Mouse (Mus musculus) olfactory bulb, adult 2 months (tissue): ENCODE measurements around the gene Cops9. TPM values are rescaled to one million over a fixed set of nuclear protein-coding genes. Genes with fewer than 3 reads are reported as not detected.

Experiments used
- H3K27ac ChIP-seq: fragments of 200-500 bp; 2 replicates; pipeline ENCODE4 v1.5.1; 2012; ENCODE audit warnings: low read depth, low read length; ENCODE audit not compliant: insufficient read depth
- H3K4me1 ChIP-seq: fragments of 200-500 bp; 2 replicates; pipeline ENCODE4 v1.6.1; 2012; ENCODE audit warnings: low read length; ENCODE audit not compliant: control insufficient read depth, insufficient read depth
- H3K4me3 ChIP-seq: fragments of 200-500 bp; 2 replicates; pipeline ENCODE4 v1.5.1; 2012; ENCODE audit warnings: mild to moderate bottlenecking, low read depth, low read length, moderate library complexity; ENCODE audit not compliant: insufficient read depth
- CTCF ChIP-seq: fragments of 200-500 bp; IDR thresholded peaks from 2 replicates; pipeline ENCODE4 v1.5.1; 2012; ENCODE audit warnings: low read depth, mild to moderate bottlenecking, low read length, moderate library complexity; ENCODE audit not compliant: insufficient read depth
- POLR2A ChIP-seq: fragments of 200-500 bp; IDR thresholded peaks from 2 replicates; pipeline ENCODE4 v1.6.1; 2012; ENCODE audit warnings: mild to moderate bottlenecking, low read depth, low read length, moderate library complexity; ENCODE audit not compliant: insufficient read depth
- WGBS: fragments of 180-500 bp; shearing (Covaris S2); methylation state at CpG from one replicate; pipeline ENCODE4 v1.1.7; 2018; 5-methylcytosine and 5-hydroxymethylcytosine counted together
- polyA plus RNA-seq: library from polyadenylated mRNA; stranded (reverse); fragments of >200 nt; gene quantifications from 2 replicates; pipeline ENCODE4 v1.2.4, GENCODE M21; 2012; ENCODE audit warnings: low replicate concordance; ENCODE audit not compliant: missing spikeins, insufficient read depth, insufficient read length

The Cops9 gene
- polyA plus RNA-seq, 1 experiment, result not detected

- no peak overlapping the region for H3K27ac ChIP-seq
- WGBS, result 61% methylated on average over 3 of the region's 3 CpGs
- peaks cover 24% of the 10 kb centered on the region for H3K4me1 ChIP-seq
- no peak for TF ChIP-seq POLR2A
- TF ChIP-seq CTCF, result no peak
- no peak overlapping the region for H3K4me3 ChIP-seq
Measured at GRCm38 (mm10) chr1:92638181-92638580, 3.6 kb downstream of the Cops9 start.

GRCm38 (mm10) chr1:92637501-92638172 lies 4.1 kb downstream of the Cops9 start:
- TF ChIP-seq POLR2A (no peak), CTCF (no peak)
- Histone ChIP-seq H3K27ac (no peak overlapping the region), H3K4me1 (peaks cover 24% of the 10 kb centered on the region), H3K4me3 (no peak overlapping the region)
- WGBS, result 88% methylated on average over 15 of the region's 15 CpGs

- Histone ChIP-seq H3K4me1 (peaks cover 24% of the 10 kb centered on the region), H3K27ac (no peak overlapping the region), H3K4me3 (no peak overlapping the region)
- no peak for TF ChIP-seq POLR2A
- no peak for TF ChIP-seq CTCF
- WGBS, result 95% methylated on average over 11 of the region's 11 CpGs
Measured at GRCm38 (mm10) chr1:92636676-92637075, 5.1 kb downstream of the Cops9 start.

GRCm38 (mm10) chr1:92636015-92636414 lies 5.8 kb downstream of the Cops9 start:
- no peak for TF ChIP-seq POLR2A
- no peak for TF ChIP-seq CTCF
- 80% methylated on average over 8 of the region's 8 CpGs for WGBS

GRCm38 (mm10) chr1:92634976-92635599 lies 6.7 kb downstream of the Cops9 start:
- Histone ChIP-seq H3K4me1 (peaks cover 16% of the 10 kb centered on the region; the same call in 1 of the 2 replicates), H3K27ac (no peak overlapping the region), H3K4me3 (no peak overlapping the region)
- TF ChIP-seq CTCF (no peak), POLR2A (no peak)
- 43% methylated on average over 4 of the region's 4 CpGs for WGBS

More at GRCm38 (mm10) chr1:92636015-92636414, 5.8 kb downstream of the Cops9 start:
- peaks cover 24% of the 10 kb centered on the region for H3K4me1 ChIP-seq
- H3K27ac ChIP-seq, result no peak overlapping the region
- H3K4me3 ChIP-seq, result no peak overlapping the region

- WGBS, result 68% methylated on average over 1 of the region's 1 CpGs
- no peak overlapping the region for H3K27ac ChIP-seq
- TF ChIP-seq POLR2A (no peak), CTCF (no peak)
- peaks cover 13% of the 10 kb centered on the region; the same call in 1 of the 2 replicates for H3K4me1 ChIP-seq
- no peak overlapping the region for H3K4me3 ChIP-seq
Measured at GRCm38 (mm10) chr1:92634569-92634968, 7.2 kb downstream of the Cops9 start.

GRCm38 (mm10) chr1:92633726-92634125 lies 8.1 kb downstream of the Cops9 start:
- TF ChIP-seq POLR2A (no peak), CTCF (no peak)
- no peak overlapping the region for H3K4me3 ChIP-seq
- 85% methylated on average over 8 of the region's 8 CpGs for WGBS
- H3K4me1 ChIP-seq, result peaks cover 7% of the 10 kb centered on the region; the same call in 1 of the 2 replicates
- no peak overlapping the region for H3K27ac ChIP-seq

- TF ChIP-seq CTCF (no peak), POLR2A (no peak)
- Histone ChIP-seq H3K4me3 (no peak overlapping the region), H3K4me1 (peaks cover 2% of the 10 kb centered on the region; the same call in 1 of the 2 replicates), H3K27ac (no peak overlapping the region)
- 73% methylated on average over 6 of the region's 6 CpGs for WGBS
Measured at GRCm38 (mm10) chr1:92632948-92633347, 8.8 kb downstream of the Cops9 start.

GRCm38 (mm10) chr1:92632196-92632595 lies 9.6 kb downstream of the Cops9 start:
- TF ChIP-seq POLR2A, result no peak
- TF ChIP-seq CTCF, result no peak
- Histone ChIP-seq H3K4me3 (no peak overlapping the region), H3K4me1 (no peaks in the 10 kb centered on the region), H3K27ac (no peak overlapping the region)
- 66% methylated on average over 5 of the region's 5 CpGs for WGBS
